21 mouse cellular contexts compared by ENCODE assay signal in genomic region chr12:27538210-27538609, GRCm38 (mm10).
DNase-seq lines count a peak whose midpoint lies in the region; ATAC-seq and TF ChIP-seq lines count a peak whose summit lies in the region.
"Had no signal": no experiment of that assay in that cellular context is flagged by ENCODE, and none has a peak within 500 bp of the region (broad histone marks: within the 10 kb centered on the region; RNA-seq: fewer than 3 reads in every experiment).

No protein-coding gene starts in this region.

- H3K4me1 ChIP-seq in kidney, embryonic 16.5 days (ENCODE audit: insufficient read depth, low read length) = peaks cover 21% of the 10 kb centered on the region
- H3K4me1 ChIP-seq in midbrain, embryonic 14.5 days (ENCODE audit: control insufficient read depth, insufficient read depth, low read length) = peaks cover 14% of the 10 kb centered on the region

- no peak overlapping the region for H3K4me2 ChIP-seq in kidney, embryonic 16.5 days (replicated peaks; ENCODE audit: low read depth, low read length)
- no peak overlapping the region for H3K4me2 ChIP-seq in midbrain, embryonic 14.5 days (ENCODE audit: low read length)
- H3K4me2 ChIP-seq: forebrain, embryonic 12.5 days; liver, embryonic 11.5 days; midbrain, embryonic 12.5 days; neural tube, embryonic 12.5 days had no signal

- no peak overlapping the region for H3K4me3 ChIP-seq in kidney, embryonic 16.5 days (ENCODE audit: low read length)
- no peak overlapping the region for H3K4me3 ChIP-seq in midbrain, embryonic 14.5 days (replicated peaks; ENCODE audit: low read depth, low read length)
- H3K4me3 ChIP-seq: forebrain, embryonic 12.5 days; midbrain, embryonic 12.5 days; neural tube, embryonic 12.5 days had no signal

- H3K36me3 ChIP-seq in kidney, embryonic 16.5 days (ENCODE audit: insufficient read depth, low read length) = no peaks in the 10 kb centered on the region
- H3K36me3 ChIP-seq in midbrain, embryonic 14.5 days (ENCODE audit: control insufficient read depth, insufficient read depth, low read length) = no peaks in the 10 kb centered on the region
- H3K36me3 ChIP-seq: forebrain, embryonic 12.5 days; midbrain, embryonic 12.5 days; neural tube, embryonic 12.5 days had no signal

- H3K27me3 ChIP-seq in kidney, embryonic 16.5 days (ENCODE audit: insufficient read depth, low read length) = no peaks in the 10 kb centered on the region
- H3K27me3 ChIP-seq in midbrain, embryonic 14.5 days (ENCODE audit: control insufficient read depth, insufficient read depth, low read length) = no peaks in the 10 kb centered on the region
- H3K27me3 ChIP-seq: forebrain, embryonic 12.5 days; midbrain, embryonic 12.5 days; neural tube, embryonic 12.5 days had no signal

- no peak overlapping the region for H3K27ac ChIP-seq in kidney, embryonic 16.5 days (ENCODE audit: low read length)
- H3K27ac ChIP-seq in midbrain, embryonic 14.5 days (replicated peaks; ENCODE audit: low read depth, low read length) = peak overlapping the region; percentile 57; the same call in 1 of the 2 replicates
- H3K27ac ChIP-seq: forebrain, embryonic 12.5 days; midbrain, embryonic 12.5 days; neural tube, embryonic 12.5 days had no signal

- DNase-seq in embryo, embryonic 10.5 days (ENCODE audit: low spot score) = peak; percentile 23
- DNase-seq in embryo, embryonic 11 days = no peak
- no peak for DNase-seq in kidney, postnatal 10 days
- peak; percentile 27 for DNase-seq in brain, embryonic 14.5 days (ENCODE audit: low read depth)
- DNase-seq in midbrain, embryonic 14.5 days = peak; percentile 32
- no peak for DNase-seq in adrenal gland, postnatal 4 days (ENCODE audit: low spot score in 2 of 2)
- DNase-seq in adrenal gland, adult 8-10 months = no peak
- DNase-seq: adrenal gland, adult 2 months; gastrocnemius, postnatal 10 days; heart, postnatal 14 days; kidney, postnatal 4 days; lung, adult 2 months; lung, postnatal 36 days; right cerebral cortex, postnatal 4 days; thymus, postnatal 4 days had no signal

- peak; percentile 65 for ATAC-seq in kidney, embryonic 16.5 days (ENCODE audit: low FRiP score, low TSS enrichment)
- no peak for ATAC-seq in midbrain, embryonic 14.5 days (ENCODE audit: low FRiP score, low TSS enrichment)
- ATAC-seq: inflammation-experienced regulatory T-cells, adult 6 months had no signal

- 14% methylated on average over 4 of the region's 4 CpGs for WGBS in kidney, embryonic 16.5 days
- 17% methylated on average over 4 of the region's 4 CpGs for WGBS in midbrain, embryonic 14.5 days

- H3K9me3 ChIP-seq in kidney, embryonic 16.5 days (ENCODE audit: low read length) = no peaks in the 10 kb centered on the region
- no peaks in the 10 kb centered on the region for H3K9me3 ChIP-seq in midbrain, embryonic 14.5 days (ENCODE audit: control insufficient read depth, low read length)
- H3K9me3 ChIP-seq: forebrain, embryonic 12.5 days; midbrain, embryonic 12.5 days; neural tube, embryonic 12.5 days had no signal

- no peak for TF ChIP-seq POLR2A in brain, embryonic 14.5 days (IDR thresholded peaks at IDR 0.05; ENCODE audit: borderline replicate concordance, extremely low read depth, insufficient read depth, insufficient read length, poor library complexity, severe bottlenecking)

- no peak overlapping the region for H3K9ac ChIP-seq in kidney, embryonic 16.5 days (replicated peaks; ENCODE audit: low read length)
- H3K9ac ChIP-seq in midbrain, embryonic 14.5 days (replicated peaks; ENCODE audit: low read length) = no peak overlapping the region
- H3K9ac ChIP-seq: forebrain, embryonic 12.5 days; midbrain, embryonic 12.5 days; neural tube, embryonic 12.5 days had no signal

- no peak for TF ChIP-seq CTCF in brain, embryonic 14.5 days (IDR thresholded peaks at IDR 0.05; ENCODE audit: borderline replicate concordance, extremely low read depth, insufficient read depth, insufficient read length)

Comparison
In these comparisons a context has a peak if more than half of its experiments do, and no peak if none do; other contexts are left out.
1. DNase-seq: peak in embryo, embryonic 10.5 days (single experiment), brain, embryonic 14.5 days (single experiment) and midbrain, embryonic 14.5 days (single experiment); none in embryo, embryonic 11 days (single experiment), kidney, postnatal 10 days (single experiment), adrenal gland, postnatal 4 days (0 of 2) and adrenal gland, adult 8-10 months (single experiment).